Mouse (Mus musculus) C2C12 (cell line): ENCODE measurements around the gene Satb2. TPM values are rescaled to one million over a fixed set of nuclear protein-coding genes. Genes with fewer than 3 reads are reported as not detected.

Source experiments
- H3K27me3 ChIP-seq: one replicate; pipeline ENCODE4 v1.6.1; 2011; ENCODE audit not compliant: control insufficient read depth, insufficient read depth, insufficient read length
- H3K36me3 ChIP-seq: one replicate; pipeline ENCODE4 v1.6.1; 2011; ENCODE audit not compliant: control insufficient read depth, insufficient read depth
- H3K4me3 ChIP-seq: one replicate; pipeline ENCODE4 v1.5.1; 2011; ENCODE audit warnings: mild to moderate bottlenecking, control low read depth; ENCODE audit not compliant: poor library complexity, insufficient read depth, severe bottlenecking
- H3K79me2 ChIP-seq: one replicate; pipeline ENCODE4 v1.6.1; 2011; ENCODE audit not compliant: control insufficient read depth, insufficient read depth
- H3K79me3 ChIP-seq: one replicate; pipeline ENCODE4 v1.6.1; 2011; ENCODE audit warnings: low read depth, control low read depth
- H3ac ChIP-seq: one replicate; pipeline ENCODE3; 2011; ENCODE audit warnings: low read depth; ENCODE audit not compliant: control insufficient read depth, insufficient read length
- CEBPB ChIP-seq: IDR thresholded peaks from one replicate; pipeline ENCODE4 v1.6.1; 2011; ENCODE audit warnings: low read depth, mild to moderate bottlenecking, control low read depth, moderate library complexity
- CTCF ChIP-seq: IDR thresholded peaks from one replicate; pipeline ENCODE4 v1.5.1; 2011; ENCODE audit not compliant: control insufficient read depth, insufficient read depth, insufficient read length
- FOSL1 ChIP-seq: IDR thresholded peaks from one replicate; pipeline ENCODE4 v1.8.0; 2011; ENCODE audit warnings: mild to moderate bottlenecking, low read length; ENCODE audit not compliant: poor library complexity, insufficient read depth, severe bottlenecking
- MAX ChIP-seq: IDR thresholded peaks from one replicate; pipeline ENCODE4 v1.6.1; 2011; ENCODE audit warnings: mild to moderate bottlenecking, control low read depth
- MYOD1 ChIP-seq: IDR thresholded peaks from one replicate; pipeline ENCODE4 v1.6.1; 2011; ENCODE audit warnings: low read depth; ENCODE audit not compliant: control insufficient read depth, insufficient read length
- MYOG ChIP-seq: IDR thresholded peaks from one replicate; pipeline ENCODE4 v1.6.1; 2011; ENCODE audit not compliant: control insufficient read depth, insufficient read length; ENCODE audit errors: extremely low read depth
- USF1 ChIP-seq: IDR thresholded peaks from one replicate; pipeline ENCODE4 v1.6.1; 2011; ENCODE audit warnings: low read depth, mild to moderate bottlenecking, control low read depth, moderate library complexity
- polyA plus RNA-seq: library from polyadenylated mRNA; unstranded; fragments of >200 nt; fragmentation: generic; extraction: Trizol; gene quantifications from one replicate; pipeline ENCODE4 v1.2.1, GENCODE M21; 2012; ENCODE audit warnings: missing spikeins

The Satb2 gene
- polyA plus RNA-seq, 1 experiment: 2.7 TPM

- no peak overlapping the region for H3ac ChIP-seq
- no peaks in the 10 kb centered on the region for H3K79me3 ChIP-seq
- H3K27me3 ChIP-seq: no peaks in the 10 kb centered on the region
- no peak for TF ChIP-seq MYOD1
- TF ChIP-seq MYOG: no peak
- no peak overlapping the region for H3K4me3 ChIP-seq
- no peaks in the 10 kb centered on the region for H3K79me2 ChIP-seq
- peaks cover 16% of the 10 kb centered on the region for H3K36me3 ChIP-seq
Observed at GRCm38 (mm10) chr1:56838901-56839300, 139.5 kb downstream of the Satb2 start.

- H3K79me2 ChIP-seq: no peaks in the 10 kb centered on the region
- H3K79me3 ChIP-seq: no peaks in the 10 kb centered on the region
- no peaks in the 10 kb centered on the region for H3K27me3 ChIP-seq
- no peak overlapping the region for H3ac ChIP-seq
- H3K4me3 ChIP-seq: no peak overlapping the region
- peaks cover 9% of the 10 kb centered on the region for H3K36me3 ChIP-seq
- TF ChIP-seq MYOD1: peak; percentile 18
- no peak for TF ChIP-seq USF1
- no peak for TF ChIP-seq CTCF
Observed at GRCm38 (mm10) chr1:56833984-56834900, 144.2 kb downstream of the Satb2 start.

- H3K36me3 ChIP-seq: peaks cover 6% of the 10 kb centered on the region
- no peaks in the 10 kb centered on the region for H3K79me2 ChIP-seq
- no peak overlapping the region for H3ac ChIP-seq
- no peak for TF ChIP-seq CEBPB
- no peak for TF ChIP-seq USF1
- no peak for TF ChIP-seq FOSL1
- no peak for TF ChIP-seq CTCF
- TF ChIP-seq MYOG: no peak
- no peak for TF ChIP-seq MYOD1
- no peak for TF ChIP-seq MAX
- no peaks in the 10 kb centered on the region for H3K27me3 ChIP-seq
- H3K79me3 ChIP-seq: no peaks in the 10 kb centered on the region
- no peak overlapping the region for H3K4me3 ChIP-seq
Observed at GRCm38 (mm10) chr1:56833307-56833706, 145.1 kb downstream of the Satb2 start.

GRCm38 (mm10) chr1:56832738-56833137, 145.7 kb downstream of the Satb2 start:
- no peaks in the 10 kb centered on the region for H3K27me3 ChIP-seq
- H3K79me2 ChIP-seq: no peaks in the 10 kb centered on the region
- H3K4me3 ChIP-seq: no peak overlapping the region
- no peaks in the 10 kb centered on the region for H3K79me3 ChIP-seq
- TF ChIP-seq MAX (no peak), FOSL1 (no peak), MYOD1 (no peak), CTCF (no peak), MYOG (no peak), USF1 (no peak), CEBPB (no peak)
- H3ac ChIP-seq: no peak overlapping the region
- peaks cover 6% of the 10 kb centered on the region for H3K36me3 ChIP-seq

- H3K79me3 ChIP-seq: no peaks in the 10 kb centered on the region
- no peak overlapping the region for H3K4me3 ChIP-seq
- H3ac ChIP-seq: no peak overlapping the region
- H3K36me3 ChIP-seq: peaks cover 31% of the 10 kb centered on the region
- no peak for TF ChIP-seq USF1
- no peak for TF ChIP-seq FOSL1
- TF ChIP-seq MYOG: no peak
- TF ChIP-seq MAX: no peak
- no peak for TF ChIP-seq MYOD1
- TF ChIP-seq CTCF: no peak
- no peaks in the 10 kb centered on the region for H3K27me3 ChIP-seq
- H3K79me2 ChIP-seq: no peaks in the 10 kb centered on the region
Observed at GRCm38 (mm10) chr1:56822735-56823134, 155.7 kb downstream of the Satb2 start.

GRCm38 (mm10) chr1:56822025-56822424, 156.4 kb downstream of the Satb2 start:
- H3K79me3 ChIP-seq: no peaks in the 10 kb centered on the region
- TF ChIP-seq MAX (no peak), FOSL1 (no peak), USF1 (no peak), MYOD1 (no peak), MYOG (no peak), CTCF (no peak), CEBPB (no peak)
- no peaks in the 10 kb centered on the region for H3K27me3 ChIP-seq
- no peaks in the 10 kb centered on the region for H3K79me2 ChIP-seq
- H3K4me3 ChIP-seq: no peak overlapping the region
- H3K36me3 ChIP-seq: peaks cover 31% of the 10 kb centered on the region
- no peak overlapping the region for H3ac ChIP-seq
